Mouse (Mus musculus) cortical plate, adult 2 months (tissue): Measurements from ENCODE around the gene Sfta2.

Source experiments
- CTCF ChIP-seq: fragments of 200-500 bp; IDR thresholded peaks from 2 replicates; pipeline ENCODE4 v1.5.1; 2011; ENCODE audit warnings: mild to moderate bottlenecking, control low read depth, low read length; ENCODE audit not compliant: insufficient read depth; ENCODE audit errors: extremely low read depth
- POLR2A ChIP-seq: fragments of 200-500 bp; IDR thresholded peaks from 2 replicates; pipeline ENCODE4 v1.6.1; 2011; ENCODE audit warnings: mild to moderate bottlenecking, low read length, control low read depth; ENCODE audit not compliant: insufficient read depth; ENCODE audit errors: extremely low read depth

- no peak for TF ChIP-seq POLR2A
- no peak for TF ChIP-seq CTCF
Observed at GRCm38 (mm10) chr17:35639352-35639751, 38.0 kb downstream of the Sfta2 start.
